Mouse (Mus musculus): Measurements from ENCODE around the gene 0610010K14Rik. TPM values are rescaled to one million over a fixed set of nuclear protein-coding genes. Genes with fewer than 3 reads are reported as not detected.

Gene 0610010K14Rik
- 125 and 137 TPM in 2 replicates for polyA plus RNA-seq (2015; fragmentation: Nextera tagmentation; extraction: Ambion mirVana)

DNA sequence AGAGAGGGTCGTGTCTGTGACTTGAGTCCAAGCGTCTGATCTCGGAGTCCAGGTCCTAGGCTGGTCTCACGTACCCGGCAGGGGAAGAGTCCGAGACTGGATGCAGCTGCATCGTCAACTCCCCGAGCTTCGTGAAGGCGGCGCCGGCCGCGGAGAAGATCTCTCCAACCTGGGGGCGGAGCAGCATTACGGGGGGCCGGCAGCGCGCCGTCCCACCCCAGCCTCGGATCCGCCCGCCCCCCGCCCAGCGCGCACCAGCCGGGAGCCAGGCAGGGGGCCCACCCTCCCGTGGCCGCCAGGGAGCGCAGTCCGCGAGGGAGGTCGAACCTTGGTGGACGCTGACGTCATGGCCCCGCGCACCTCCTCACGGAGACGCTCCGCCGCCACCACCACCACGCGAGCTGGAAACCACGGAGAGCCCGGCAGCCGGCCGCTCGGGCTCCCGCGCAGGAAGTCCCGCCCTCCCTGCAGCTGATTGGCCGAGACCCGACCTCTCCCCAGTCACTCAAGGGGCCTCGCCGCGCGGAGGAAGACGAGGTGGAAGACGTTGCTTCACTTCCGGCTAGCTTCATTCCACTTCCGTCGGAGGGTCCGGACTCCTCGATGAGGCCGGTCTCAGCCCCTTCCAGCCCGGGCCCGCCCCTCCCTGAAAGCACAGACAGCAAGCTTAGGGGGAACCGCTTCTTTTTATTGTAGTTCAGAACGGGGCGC, at the start of gene 0610010K14Rik:
TSS of gene 0610010K14Rik (minus strand) at position 458 of the 711 bp plus-strand sequence.
- under 1% methylated on average over 70 of the region's 70 CpGs for WGBS
- H3K9me3 ChIP-seq: no peaks in the 10 kb centered on the region
- ATAC-seq (ENCODE audit: extremely low read depth, insufficient number of reproducible peaks, low FRiP score, low TSS enrichment): peak; percentile 93

DNA sequence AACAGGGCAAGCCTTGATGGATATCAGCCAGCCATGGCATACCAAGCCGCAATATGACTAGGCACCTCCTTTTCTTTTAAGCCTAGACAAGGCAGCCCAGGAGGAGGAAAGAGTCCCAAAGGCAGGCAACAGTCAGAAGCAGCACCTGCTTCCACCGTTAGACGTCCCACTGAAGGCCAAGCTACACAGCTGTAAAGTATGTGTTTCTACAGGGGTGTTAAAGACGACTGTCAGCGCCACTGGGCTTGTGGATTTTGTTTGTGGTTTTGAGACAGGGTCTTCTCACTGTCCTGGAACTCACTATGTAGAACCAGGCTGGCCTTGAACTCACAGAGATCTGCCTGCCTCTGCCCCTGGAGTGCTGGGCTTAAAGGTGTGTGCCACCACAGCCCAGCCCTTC, 48.0 kb upstream of the 0610010K14Rik start:
- no peak for ATAC-seq (ENCODE audit: extremely low read depth, insufficient number of reproducible peaks, low FRiP score, low TSS enrichment)
- Histone ChIP-seq H3K27ac (replicated peaks) (no peak overlapping the region), H3K9ac (no peak overlapping the region), H3K4me2 (no peak overlapping the region), H3K36me3 (no peaks in the 10 kb centered on the region), H3K9me3 (no peaks in the 10 kb centered on the region), H3K4me1 (peaks cover 10% of the 10 kb centered on the region; the same call in 1 of the 2 replicates), H3K27me3 (replicated peaks) (no peaks in the 10 kb centered on the region), H3K4me3 (no peak overlapping the region)
- 52% methylated on average over 5 of the region's 5 CpGs for WGBS

More for the DNA sequence above, at the start of gene 0610010K14Rik:
- Histone ChIP-seq H3K27ac (replicated peaks) (peak within 1 kb of the TSS; percentile 93), H3K4me1 (peaks cover 41% of the 10 kb centered on the region), H3K36me3 (peaks cover 17% of the 10 kb centered on the region), H3K4me2 (peak within 1 kb of the TSS; percentile 77), H3K4me3 (peak within 1 kb of the TSS; percentile 72), H3K9ac (peak within 1 kb of the TSS; percentile 95), H3K27me3 (replicated peaks) (no peaks in the 10 kb centered on the region)

DNA sequence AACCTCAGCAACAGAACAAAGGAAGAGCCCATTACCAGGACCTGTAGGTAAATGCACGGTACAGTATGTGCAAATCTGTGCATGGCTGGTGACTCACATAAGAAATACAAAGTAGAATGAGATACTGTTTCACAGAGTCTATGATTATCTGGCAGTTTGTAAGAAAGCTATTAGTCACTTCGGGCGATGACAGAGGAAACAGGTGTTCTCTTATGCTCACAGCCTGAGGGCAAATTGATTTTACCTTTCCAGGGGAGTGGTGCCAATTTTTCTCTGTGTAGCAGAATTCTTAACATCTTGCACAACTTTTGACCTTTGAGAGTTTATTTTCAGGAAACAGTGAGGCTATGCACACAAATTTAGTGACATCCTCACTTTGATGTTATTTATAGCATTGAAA, 47.0 kb upstream of the 0610010K14Rik start:
- Histone ChIP-seq H3K4me2 (no peak overlapping the region), H3K9me3 (no peaks in the 10 kb centered on the region), H3K4me1 (peaks cover 17% of the 10 kb centered on the region; the same call in 1 of the 2 replicates), H3K36me3 (no peaks in the 10 kb centered on the region), H3K4me3 (no peak overlapping the region), H3K27me3 (replicated peaks) (no peaks in the 10 kb centered on the region), H3K27ac (replicated peaks) (no peak overlapping the region), H3K9ac (no peak overlapping the region)
- no peak for ATAC-seq (ENCODE audit: extremely low read depth, insufficient number of reproducible peaks, low FRiP score, low TSS enrichment)
- 67% methylated on average over 3 of the region's 3 CpGs for WGBS

DNA sequence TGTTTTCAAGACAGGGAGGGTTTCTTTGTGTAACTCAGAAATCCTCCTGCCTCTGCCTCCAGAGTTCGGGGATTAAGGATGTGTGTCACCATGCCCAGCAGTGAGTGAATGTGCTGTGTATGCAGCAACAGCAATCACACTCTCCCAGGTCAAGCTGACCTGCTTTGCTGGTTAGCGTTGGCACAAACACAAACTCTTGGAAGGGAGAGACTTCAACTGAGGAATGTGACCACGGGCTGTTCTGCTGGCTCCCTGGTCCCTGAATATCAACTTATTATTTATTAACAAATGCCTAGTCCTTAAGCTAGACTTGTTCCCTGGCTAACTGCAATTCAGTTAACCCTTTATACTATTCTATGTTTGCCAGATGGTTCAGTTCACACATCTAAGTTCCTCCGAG, 46.0 kb upstream of the 0610010K14Rik start:
- Histone ChIP-seq H3K4me3 (no peak overlapping the region), H3K27me3 (replicated peaks) (no peaks in the 10 kb centered on the region), H3K36me3 (no peaks in the 10 kb centered on the region), H3K9me3 (no peaks in the 10 kb centered on the region), H3K4me1 (peaks cover 8% of the 10 kb centered on the region; the same call in 1 of the 2 replicates), H3K9ac (no peak overlapping the region), H3K4me2 (no peak overlapping the region), H3K27ac (replicated peaks) (no peak overlapping the region)
- WGBS: 69% methylated on average over 4 of the region's 4 CpGs
- no peak for ATAC-seq (ENCODE audit: extremely low read depth, insufficient number of reproducible peaks, low FRiP score, low TSS enrichment)

DNA sequence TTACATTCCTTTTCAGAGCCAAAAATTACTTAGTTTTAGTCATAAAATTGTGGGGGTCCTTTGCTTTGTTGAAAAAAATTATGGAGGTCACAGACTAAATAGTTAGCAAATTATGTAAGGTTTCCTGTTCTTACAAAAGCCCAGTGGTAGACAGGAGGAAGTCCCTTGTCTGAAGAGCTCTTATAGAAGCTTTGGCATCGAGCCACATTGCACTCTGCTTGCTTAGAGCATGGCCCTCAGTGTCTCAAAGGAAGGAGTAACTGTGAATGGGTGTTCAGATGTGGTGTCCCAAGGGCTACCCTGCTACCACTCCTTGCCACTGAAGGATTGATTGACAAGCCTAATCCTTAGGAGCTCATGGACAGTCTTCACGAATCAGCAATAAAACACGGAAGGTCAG, 42.7 kb upstream of the 0610010K14Rik start:
- Histone ChIP-seq H3K4me1 (peaks cover 8% of the 10 kb centered on the region; the same call in 1 of the 2 replicates), H3K4me2 (no peak overlapping the region), H3K4me3 (no peak overlapping the region), H3K27ac (replicated peaks) (peak overlapping the region; percentile 67; the same call in 1 of the 2 replicates), H3K36me3 (no peaks in the 10 kb centered on the region), H3K27me3 (replicated peaks) (no peaks in the 10 kb centered on the region), H3K9ac (no peak overlapping the region), H3K9me3 (no peaks in the 10 kb centered on the region)
- no peak for ATAC-seq (ENCODE audit: extremely low read depth, insufficient number of reproducible peaks, low FRiP score, low TSS enrichment)
- WGBS: 61% methylated on average over 3 of the region's 3 CpGs

DNA sequence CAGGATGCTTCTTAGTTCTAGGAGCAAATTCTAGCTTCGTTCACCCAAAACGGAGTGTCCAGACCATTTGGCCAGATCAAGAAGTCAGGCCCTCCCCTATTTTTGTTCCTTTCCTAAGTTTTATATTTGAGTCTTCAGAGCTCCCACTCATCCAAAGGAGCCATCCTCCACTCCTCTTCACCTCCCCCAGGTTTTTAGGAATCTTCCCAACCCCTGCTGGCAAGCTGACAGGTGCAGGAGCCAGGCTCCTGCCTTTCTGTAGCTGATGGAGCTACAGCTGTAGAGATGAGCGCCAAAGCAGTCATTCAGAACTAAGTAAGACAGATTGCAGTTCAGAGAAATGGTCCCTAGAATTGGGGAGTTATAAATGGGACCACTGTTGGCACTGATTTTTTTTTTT, 41.2 kb upstream of the 0610010K14Rik start:
- Histone ChIP-seq H3K27me3 (replicated peaks) (no peaks in the 10 kb centered on the region), H3K27ac (replicated peaks) (no peak overlapping the region), H3K4me3 (no peak overlapping the region), H3K36me3 (no peaks in the 10 kb centered on the region), H3K9me3 (no peaks in the 10 kb centered on the region), H3K4me1 (peaks cover 8% of the 10 kb centered on the region; the same call in 1 of the 2 replicates), H3K9ac (no peak overlapping the region), H3K4me2 (no peak overlapping the region)
- ATAC-seq (ENCODE audit: extremely low read depth, insufficient number of reproducible peaks, low FRiP score, low TSS enrichment): no peak
- WGBS: 73% methylated on average over 3 of the region's 3 CpGs

DNA sequence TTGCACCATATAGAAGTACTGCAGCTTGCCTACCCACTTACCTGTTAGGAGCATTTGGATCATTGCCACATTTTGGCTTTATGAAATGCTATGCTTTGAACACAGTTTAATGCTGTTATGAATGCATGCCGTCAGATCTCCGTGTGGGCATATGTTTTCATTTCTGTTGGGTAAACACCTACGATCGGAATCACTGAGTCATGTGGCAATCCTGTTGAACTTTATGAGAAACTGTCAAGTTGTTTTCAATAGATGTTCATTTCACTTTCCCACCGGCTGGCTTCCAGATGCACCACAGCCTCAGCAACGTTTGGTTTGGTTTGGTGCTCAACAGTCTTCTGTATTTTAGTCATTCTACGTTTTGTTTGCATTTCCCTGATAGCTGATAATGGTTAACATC, 33.9 kb upstream of the 0610010K14Rik start:
- Histone ChIP-seq H3K27ac (replicated peaks) (no peak overlapping the region), H3K36me3 (no peaks in the 10 kb centered on the region), H3K9ac (no peak overlapping the region), H3K9me3 (no peaks in the 10 kb centered on the region), H3K4me1 (peaks cover 2% of the 10 kb centered on the region), H3K4me3 (no peak overlapping the region), H3K4me2 (no peak overlapping the region), H3K27me3 (replicated peaks) (no peaks in the 10 kb centered on the region)
- 76% methylated on average over 7 of the region's 7 CpGs for WGBS
- ATAC-seq (ENCODE audit: extremely low read depth, insufficient number of reproducible peaks, low FRiP score, low TSS enrichment): no peak

DNA sequence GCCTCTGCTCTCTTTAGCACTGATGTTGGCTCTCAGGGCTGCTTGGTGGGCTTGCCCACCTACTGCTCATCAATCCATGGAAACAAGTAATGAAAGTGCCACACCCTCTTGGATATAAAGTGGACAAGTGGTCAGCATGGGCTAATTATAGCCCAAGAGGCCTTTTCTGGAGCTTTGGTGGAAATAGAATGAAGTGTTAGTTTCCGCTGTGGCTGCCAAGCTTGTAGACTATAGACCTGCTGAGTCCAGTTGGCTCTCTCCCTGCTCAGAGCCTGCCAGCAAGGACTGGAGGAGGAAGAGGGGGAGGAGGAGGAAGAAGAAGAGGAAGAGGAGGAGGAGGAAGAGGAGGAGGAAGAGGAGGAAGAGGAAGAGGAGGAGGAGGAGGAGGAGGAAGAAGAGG, 28.7 kb upstream of the 0610010K14Rik start:
- Histone ChIP-seq H3K4me1 (peaks cover 18% of the 10 kb centered on the region), H3K27me3 (replicated peaks) (peaks cover 5% of the 10 kb centered on the region; the same call in 1 of the 2 replicates), H3K9me3 (no peaks in the 10 kb centered on the region), H3K27ac (replicated peaks) (peak overlapping the region; percentile 50; the same call in 1 of the 2 replicates), H3K36me3 (no peaks in the 10 kb centered on the region), H3K4me3 (no peak overlapping the region), H3K4me2 (no peak overlapping the region), H3K9ac (no peak overlapping the region)
- 52% methylated on average over 1 of the region's 1 CpGs for WGBS
- ATAC-seq (ENCODE audit: extremely low read depth, insufficient number of reproducible peaks, low FRiP score, low TSS enrichment): no peak

DNA sequence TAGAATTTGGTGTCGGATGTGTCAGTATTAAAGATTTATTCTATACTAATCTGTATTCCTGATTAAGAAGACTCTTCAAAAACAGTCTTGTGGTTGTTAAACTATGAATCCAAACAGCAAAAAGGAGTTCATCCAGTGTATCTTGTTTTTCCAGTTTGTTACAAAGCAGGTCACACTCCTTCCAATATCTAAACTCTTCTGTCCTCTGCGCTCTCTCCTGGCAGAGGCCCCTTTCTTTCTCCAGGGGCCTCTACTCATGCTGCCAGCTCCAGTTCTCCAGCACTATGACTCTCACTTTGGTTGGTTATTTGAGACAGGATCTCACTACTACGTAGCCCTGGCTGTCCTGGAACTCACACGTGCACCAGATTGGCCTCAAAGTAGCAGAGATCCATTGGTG, 28.1 kb upstream of the 0610010K14Rik start:
- H3K4me3 ChIP-seq: no peak overlapping the region
- 63% methylated on average over 4 of the region's 4 CpGs for whole genome bisulfite sequencing
- H3K27ac ChIP-seq (replicated peaks): peak overlapping the region; percentile 50; the same call in 1 of the 2 replicates
- no peak for ATAC-seq (ENCODE audit: extremely low read depth, insufficient number of reproducible peaks, low FRiP score, low TSS enrichment)
- H3K36me3 ChIP-seq: no peaks in the 10 kb centered on the region
- H3K9ac ChIP-seq: no peak overlapping the region
- peaks cover 5% of the 10 kb centered on the region; the same call in 1 of the 2 replicates for H3K27me3 ChIP-seq (replicated peaks)
- peaks cover 18% of the 10 kb centered on the region for H3K4me1 ChIP-seq
- H3K4me2 ChIP-seq: no peak overlapping the region
- peaks cover 3% of the 10 kb centered on the region; the same call in 1 of the 2 replicates for H3K9me3 ChIP-seq

DNA sequence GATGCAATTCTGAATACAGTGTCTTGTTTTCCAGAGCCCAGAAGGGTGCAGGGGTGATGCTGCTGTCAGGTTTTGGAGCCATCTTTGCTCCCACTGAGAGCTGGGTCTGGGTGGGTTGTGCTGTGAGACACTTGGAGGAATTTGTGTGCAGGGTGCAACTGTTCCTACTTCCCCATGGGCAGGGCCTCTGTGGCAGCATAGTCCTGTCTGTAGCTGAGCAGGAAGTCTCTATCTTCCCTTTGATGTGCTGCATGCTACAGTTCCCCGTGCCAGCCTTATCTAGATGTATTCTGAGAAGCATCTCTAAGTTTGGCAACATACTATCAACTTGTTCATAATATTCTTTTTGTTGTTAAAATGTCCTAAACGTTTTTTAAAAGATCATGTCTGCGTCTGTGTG, 27.5 kb upstream of the 0610010K14Rik start:
- no peak for ATAC-seq (ENCODE audit: extremely low read depth, insufficient number of reproducible peaks, low FRiP score, low TSS enrichment)
- 38% methylated on average over 3 of the region's 3 CpGs for WGBS
- H3K27ac ChIP-seq (replicated peaks): no peak overlapping the region

DNA sequence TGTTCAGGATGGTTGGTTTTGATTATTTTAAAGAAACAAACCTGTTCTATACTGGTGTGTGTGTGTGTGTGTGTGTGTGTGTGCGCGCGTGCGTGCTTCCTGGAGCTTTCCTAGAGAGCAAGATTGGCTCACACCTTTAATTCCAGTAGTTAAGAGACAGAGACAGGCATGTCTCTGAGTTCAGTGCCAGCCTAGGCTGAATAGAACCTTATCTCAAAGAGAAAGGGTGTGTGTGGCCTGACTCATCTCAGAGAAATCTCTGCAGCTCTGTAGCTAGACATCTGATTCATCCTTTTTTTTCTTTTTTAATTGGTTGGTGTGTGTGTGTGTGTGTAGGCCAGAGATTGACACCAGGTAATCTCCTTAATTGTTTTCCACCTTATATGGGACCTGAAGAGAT, 21.3 kb upstream of the 0610010K14Rik start:
- 94% methylated on average over 4 of the region's 4 CpGs for WGBS
- H3K4me2 ChIP-seq: no peak overlapping the region
- H3K27me3 ChIP-seq (replicated peaks): peaks cover 30% of the 10 kb centered on the region
- no peaks in the 10 kb centered on the region for H3K36me3 ChIP-seq
- H3K9ac ChIP-seq: no peak overlapping the region
- no peak overlapping the region for H3K4me3 ChIP-seq
- H3K9me3 ChIP-seq: peaks cover 4% of the 10 kb centered on the region; the same call in 1 of the 2 replicates
- H3K27ac ChIP-seq (replicated peaks): no peak overlapping the region
- ATAC-seq (ENCODE audit: extremely low read depth, insufficient number of reproducible peaks, low FRiP score, low TSS enrichment): no peak
- H3K4me1 ChIP-seq: peaks cover 15% of the 10 kb centered on the region

More for the DNA sequence above, 27.5 kb upstream of the 0610010K14Rik start:
- Histone ChIP-seq H3K4me1 (peaks cover 18% of the 10 kb centered on the region), H3K4me2 (no peak overlapping the region), H3K27me3 (replicated peaks) (peaks cover 5% of the 10 kb centered on the region; the same call in 1 of the 2 replicates), H3K9ac (no peak overlapping the region), H3K4me3 (no peak overlapping the region), H3K36me3 (no peaks in the 10 kb centered on the region), H3K9me3 (peaks cover 4% of the 10 kb centered on the region; the same call in 1 of the 2 replicates)
